Mouse (Mus musculus) frontal cortex, adult (tissue): ENCODE results near the gene Gm3633.
"Not testable (repeated sequence)": the region's sequence is repeated elsewhere in the genome, so short reads cannot be mapped to it uniquely, and the experiment has no call there.

Experiments
- ATAC-seq: cut with Nextera tagmentation; 2 replicates; pipeline ENCODE4 v1.9.2; 2017; ENCODE audit warnings: mild to moderate bottlenecking, moderate library complexity, mixed read lengths; ENCODE audit not compliant: low TSS enrichment

Gm3633 gene

DNA sequence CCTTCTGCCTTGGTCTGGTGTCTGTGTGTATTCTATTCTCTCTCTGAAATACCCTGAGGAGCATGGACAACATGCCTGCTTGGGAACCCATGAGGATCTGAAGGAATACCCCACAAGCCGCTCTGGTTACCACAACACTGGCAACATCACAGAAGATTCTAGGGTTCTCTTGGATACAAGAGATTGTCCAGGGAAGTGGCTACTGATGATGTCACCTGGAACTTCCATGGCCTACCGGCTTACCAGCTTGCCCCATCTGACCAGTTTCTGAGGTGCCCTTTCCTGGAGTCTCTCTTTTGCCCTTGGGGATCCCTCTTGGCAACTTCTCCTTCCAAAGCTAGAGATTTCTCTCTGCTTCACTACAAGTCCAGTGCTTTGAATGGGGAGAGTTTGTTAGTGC, at the start of gene Gm3633:
TSS of gene Gm3633 (minus strand) at position 101 of the 400 bp plus-strand sequence.
- not testable (repeated sequence) for ATAC-seq

DNA sequence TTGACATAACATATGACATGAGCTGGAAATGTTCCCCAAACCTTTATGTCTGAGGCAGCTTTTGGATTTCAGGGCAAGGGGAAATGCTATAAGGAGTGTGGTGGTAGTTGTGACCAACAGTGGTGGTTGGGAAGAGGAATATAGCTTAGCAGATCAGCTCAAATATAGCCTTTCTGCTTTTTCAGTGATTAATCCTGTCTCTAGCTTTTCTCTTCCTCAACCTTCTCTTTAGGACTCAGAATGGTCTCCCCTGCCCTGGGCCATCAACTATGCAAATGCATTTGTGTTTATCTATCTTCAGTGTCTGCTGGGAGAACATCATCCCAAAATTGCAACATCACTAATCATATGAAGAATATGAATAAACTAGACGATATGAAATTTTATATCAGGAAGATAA, 13.9 kb upstream of the Gm3633 start, which contains the start of gene Gm10378:
TSS of gene Gm10378 (plus strand) at position 301 of the 400 bp plus-strand sequence.
- ATAC-seq, result not testable (repeated sequence)

GRCm38 (mm10) chr14:42599782-42600181, 41.9 kb downstream of the Gm3633 start, which contains the start of gene Gm17124:
TSS of gene Gm17124 (minus strand) at chr14:42599882.
- not testable (repeated sequence) for ATAC-seq
